Mouse (Mus musculus) lung, adult 18-20 months (tissue): ENCODE data around the gene H1foo.
A peak's percentile ranks its signal among the peaks of the same experiment; 100 is the strongest.

Source experiments
- DNase-seq, 2 experiments: peaks; one replicate each; pipeline ENCODE4 v3.0.0; 2022; ENCODE audit warnings: mixed read lengths in 2 of 2

The H1foo gene

GRCm38 (mm10) chr6:115987096-115987747 is 42.5 kb downstream of the H1foo start:
- no peak for DNase-seq

GRCm38 (mm10) chr6:115989032-115989431 is 44.3 kb downstream of the H1foo start:
- DNase-seq = no peak

- DNase-seq = no peak
These were observed 44.9 kb downstream of the H1foo start for GRCm38 (mm10) chr6:115989607-115990006.

GRCm38 (mm10) chr6:115990056-115990455 is 45.3 kb downstream of the H1foo start:
- DNase-seq = no peak

- no peak for DNase-seq
These were observed 45.7 kb downstream of the H1foo start for GRCm38 (mm10) chr6:115990479-115990878.

- DNase-seq = peak in 1 of 2 experiments; percentile 59
These were observed 46.6 kb downstream of the H1foo start for GRCm38 (mm10) chr6:115991108-115991880.

GRCm38 (mm10) chr6:115991881-115992620 is 47.3 kb downstream of the H1foo start:
- peak in 1 of 2 experiments; percentile 37 for DNase-seq

GRCm38 (mm10) chr6:115992981-115993380 is 48.2 kb downstream of the H1foo start:
- no peak for DNase-seq

GRCm38 (mm10) chr6:115993463-115994145 is 48.9 kb downstream of the H1foo start:
- DNase-seq = no peak

GRCm38 (mm10) chr6:115994146-115994876 is 49.6 kb downstream of the H1foo start:
- no peak for DNase-seq

- DNase-seq = peak; percentile 93 to 94
These were observed 50.3 kb downstream of the H1foo start, which contains the start of gene Plxnd1 for GRCm38 (mm10) chr6:115994877-115995520. Gene Plxnd1 (minus strand): TSS chr6:115995005.

- no peak for DNase-seq
These were observed 50.8 kb downstream of the H1foo start for GRCm38 (mm10) chr6:115995531-115995941.

GRCm38 (mm10) chr6:115996171-115996851 is 51.6 kb downstream of the H1foo start:
- DNase-seq = peak; percentile 69 to 73

- DNase-seq = no peak
These were observed 53.1 kb downstream of the H1foo start for GRCm38 (mm10) chr6:115997726-115998311.

- DNase-seq = no peak
These were observed 54.0 kb downstream of the H1foo start for GRCm38 (mm10) chr6:115998758-115999157.

- DNase-seq = no peak
These were observed 54.5 kb downstream of the H1foo start for GRCm38 (mm10) chr6:115999227-115999626.
